Mouse (Mus musculus) CH12.LX (cell line): ENCODE measurements around the gene Yy1. TPM values are rescaled to one million over a fixed set of nuclear protein-coding genes. Genes with fewer than 3 reads are reported as not detected.

ENCODE experiments used
- DNase-seq: peaks from one replicate; pipeline ENCODE4 v3.0.0-alpha.2; 2013; ENCODE audit errors: extremely low read depth
- H3K27ac ChIP-seq: 2 replicates; pipeline ENCODE4 v1.5.1; 2012; ENCODE audit warnings: low read depth, mild to moderate bottlenecking, control low read depth, moderate library complexity; ENCODE audit not compliant: insufficient read depth
- H3K27me3 ChIP-seq: replicated peaks from 2 replicates; pipeline ENCODE3; 2012; ENCODE audit warnings: inconsistent platforms
- H3K36me3 ChIP-seq, 2 experiments: replicated peaks in 1 of 2; 2 replicates each; pipeline versions ENCODE3 to v1.6.1; 2012; ENCODE audit warnings: inconsistent platforms in 1 of 2, low read length in 1 of 2, mild to moderate bottlenecking in 1 of 2, mixed read lengths in 1 of 2, moderate library complexity in 1 of 2; ENCODE audit not compliant: control insufficient read depth in 1 of 2, insufficient read depth in 1 of 2
- H3K4me1 ChIP-seq, 2 experiments: 2 replicates each; pipeline ENCODE4 v1.6.1; 2012; ENCODE audit warnings: inconsistent platforms in 1 of 2, moderate library complexity in 1 of 2; ENCODE audit not compliant: insufficient read depth in 2 of 2, control insufficient read depth in 1 of 2
- H3K4me2 ChIP-seq: 2 replicates; pipeline ENCODE4 v1.6.1; 2012; ENCODE audit warnings: low read depth, mild to moderate bottlenecking, control low read depth; ENCODE audit not compliant: poor library complexity, insufficient read depth, severe bottlenecking
- H3K4me3 ChIP-seq, 3 experiments: fragments of 150-350 bp in 1 of 3; sonication (generic) in 1 of 3; replicated peaks in 1 of 3; 2 replicates each; pipeline versions ENCODE3 to v1.5.1; 2011 to 2012; ENCODE audit warnings: low read depth in 2 of 3, low read length in 2 of 3, mild to moderate bottlenecking in 2 of 3, moderate library complexity in 2 of 3, control low read depth in 1 of 3, improper control_type of control experiment in 1 of 3, inconsistent platforms in 1 of 3, mixed read lengths in 1 of 3; ENCODE audit not compliant: poor library complexity in 1 of 3
- H3K79me2 ChIP-seq: replicated peaks from 2 replicates; pipeline ENCODE4 v1.6.1; 2012; ENCODE audit warnings: mild to moderate bottlenecking, moderate library complexity; ENCODE audit not compliant: control insufficient read depth, poor library complexity, insufficient read depth, severe bottlenecking; ENCODE audit errors: extremely low read depth
- H3K9ac ChIP-seq: 2 replicates; pipeline ENCODE4 v1.6.1; 2012; ENCODE audit warnings: low read depth, mild to moderate bottlenecking, control low read depth, moderate library complexity; ENCODE audit not compliant: insufficient read depth
- H3K9me3 ChIP-seq: replicated peaks from 2 replicates; pipeline ENCODE3; 2012; ENCODE audit warnings: low read length, inconsistent platforms, mixed read lengths
- BHLHE40 ChIP-seq: IDR thresholded peaks from 2 replicates; pipeline ENCODE4 v1.6.1; 2011; ENCODE audit warnings: mild to moderate bottlenecking, low read depth, low read length, improper control_type of control experiment
- CHD1 ChIP-seq: IDR thresholded peaks from 2 replicates; pipeline ENCODE4 v1.6.1; 2012; ENCODE audit warnings: low read depth, low read length, improper control_type of control experiment, inconsistent platforms
- E2F4 ChIP-seq: IDR thresholded peaks from 2 replicates; pipeline ENCODE4 v1.6.1; 2011; ENCODE audit warnings: low read depth, low read length, improper control_type of control experiment; ENCODE audit not compliant: insufficient replicate concordance
- ETS1 ChIP-seq: conservative IDR thresholded peaks from 2 replicates; pipeline ENCODE4 v1.6.1; 2012; ENCODE audit warnings: low read depth, mild to moderate bottlenecking, inconsistent platforms, low read length, improper control_type of control experiment, moderate library complexity
- HCFC1 ChIP-seq: IDR thresholded peaks from 2 replicates; pipeline ENCODE4 v1.6.1; 2012; ENCODE audit warnings: low read depth, mild to moderate bottlenecking, inconsistent platforms, low read length, improper control_type of control experiment
- IRF4 ChIP-seq: IDR thresholded peaks from 2 replicates; pipeline ENCODE4 v1.6.1; 2014; ENCODE audit warnings: low read depth, mild to moderate bottlenecking, inconsistent platforms, low read length, improper control_type of control experiment
- JUN ChIP-seq: IDR thresholded peaks from 2 replicates; pipeline ENCODE4 v1.6.1; 2011; ENCODE audit warnings: low read depth, mild to moderate bottlenecking, low read length, improper control_type of control experiment, moderate library complexity; ENCODE audit not compliant: insufficient read depth
- JUND ChIP-seq: conservative IDR thresholded peaks from 2 replicates; pipeline ENCODE4 v1.6.1; 2011; ENCODE audit warnings: low read depth, low read length, improper control_type of control experiment
- MAFK ChIP-seq: IDR thresholded peaks from 2 replicates; pipeline ENCODE4 v1.6.1; 2011; ENCODE audit warnings: low read length, improper control_type of control experiment; ENCODE audit not compliant: insufficient replicate concordance
- MEF2A ChIP-seq: IDR thresholded peaks from 2 replicates; pipeline ENCODE4 v1.6.1; 2014; ENCODE audit warnings: low read depth, mild to moderate bottlenecking, inconsistent platforms, low read length, improper control_type of control experiment, borderline replicate concordance
- MXI1 ChIP-seq: IDR thresholded peaks from 2 replicates; pipeline ENCODE4 v1.6.1; 2011; ENCODE audit warnings: mild to moderate bottlenecking, low read depth, low read length, improper control_type of control experiment
- NELFE ChIP-seq: IDR thresholded peaks from 2 replicates; pipeline ENCODE4 v1.6.1; 2011; ENCODE audit warnings: low read depth, low read length, improper control_type of control experiment
- NRF1 ChIP-seq: IDR thresholded peaks from 2 replicates; pipeline ENCODE4 v1.6.1; 2014; ENCODE audit warnings: low read depth, mild to moderate bottlenecking, inconsistent platforms, low read length, improper control_type of control experiment, moderate library complexity
- POLR2AphosphoS2 ChIP-seq: IDR thresholded peaks from 2 replicates; pipeline ENCODE4 v1.6.1; 2011; ENCODE audit warnings: low read depth, low read length, improper control_type of control experiment
- RAD21 ChIP-seq: IDR thresholded peaks from 2 replicates; pipeline ENCODE4 v1.6.1; 2011; ENCODE audit warnings: low read depth, mild to moderate bottlenecking, low read length, improper control_type of control experiment, moderate library complexity
- TBP ChIP-seq: conservative IDR thresholded peaks from 2 replicates; pipeline ENCODE4 v1.6.1; 2011; ENCODE audit warnings: low read depth, low read length, improper control_type of control experiment
- UBTF ChIP-seq: IDR thresholded peaks from 2 replicates; pipeline ENCODE4 v1.6.1; 2012; ENCODE audit warnings: low read depth, mild to moderate bottlenecking, inconsistent platforms, low read length, improper control_type of control experiment, moderate library complexity
- USF1 ChIP-seq: IDR thresholded peaks from 2 replicates; pipeline ENCODE4 v1.6.1; 2014; ENCODE audit warnings: low read depth, mild to moderate bottlenecking, inconsistent platforms, low read length, improper control_type of control experiment
- ZC3H11A ChIP-seq: IDR thresholded peaks from 2 replicates; pipeline ENCODE4 v1.6.1; 2012; ENCODE audit warnings: low read depth, mild to moderate bottlenecking, inconsistent platforms, low read length, improper control_type of control experiment
- ZKSCAN1 ChIP-seq: IDR thresholded peaks from 2 replicates; pipeline ENCODE4 v1.6.1; 2012; ENCODE audit warnings: low read depth, inconsistent platforms, low read length, improper control_type of control experiment, borderline replicate concordance
- ZNF384 ChIP-seq: IDR thresholded peaks from 2 replicates; pipeline ENCODE4 v1.6.1; 2012; ENCODE audit warnings: low read depth, low read length, improper control_type of control experiment, inconsistent platforms
- dilution Hi-C: fragments of 300-500 bp; cut with MboI; formaldehyde crosslinking; loops from 2 replicates; pipeline ENCODE4 v1.14.3; 2020; ENCODE audit warnings: low sequenced_read_pairs; ENCODE audit not compliant: extremely low pct_unique_long_range_greater_than_20kb, extremely low pct_ligation_motif_present
- in situ Hi-C: fragments of 300-500 bp; cut with MboI; formaldehyde crosslinking; loops from 3 replicates; pipeline ENCODE4 v1.14.3; 2019; ENCODE audit warnings: low sequenced_read_pairs, low pct_ligation_motif_present, low pct_unique_long_range_greater_than_20kb, mixed read lengths
- polyA plus RNA-seq: library from polyadenylated mRNA; unstranded; fragments of >175 nt; gene quantifications from 2 replicates; pipeline ENCODE4 v1.2.1, GENCODE M21; 2012; ENCODE audit warnings: low read depth; ENCODE audit not compliant: insufficient read length
- total RNA-seq, 2 experiments: library from RNA; depleted of rRNA; stranded (reverse); fragments of 300-350 nt in 1 of 2; fragments of >200 nt in 1 of 2; gene quantifications; 2 replicates each; pipeline ENCODE4 v1.2.3; 2012 to 2014

Yy1 gene
- total and polyA plus RNA-seq, 3 experiments, result 30.8 to 56.8 (median 51.7) TPM

DNA sequence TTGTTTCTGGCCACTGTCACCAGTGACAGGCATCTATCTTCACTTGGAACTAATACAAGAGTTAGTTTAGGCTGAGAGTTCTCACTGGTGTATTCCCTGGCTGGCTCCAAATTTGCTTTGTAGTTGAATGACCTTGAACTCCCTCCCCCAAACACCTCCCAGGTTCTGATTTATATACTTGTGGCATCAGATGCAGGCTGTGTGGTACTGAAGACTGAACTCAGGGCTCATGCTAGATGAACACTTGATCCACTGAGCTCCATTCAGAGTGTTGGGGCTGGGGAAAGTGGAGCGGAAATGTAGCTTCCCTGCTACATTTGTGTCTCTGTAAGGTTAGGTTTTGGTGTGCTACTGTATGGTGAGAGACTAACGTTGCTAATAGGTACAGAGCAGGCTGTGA lies 11.6 kb downstream of the Yy1 start:
- Histone ChIP-seq H3K9ac (no peak overlapping the region), H3K4me1 (peaks cover 2 to 52% of the 10 kb centered on the region in 2 experiments; a peak in 3 of 4 replicates), H3K27ac (no peak overlapping the region), H3K9me3 (no peaks in the 10 kb centered on the region), H3K4me2 (no peak overlapping the region), H3K27me3 (no peaks in the 10 kb centered on the region), H3K4me3 (no peak overlapping the region), H3K36me3 (peaks cover 28 to 86% of the 10 kb centered on the region in 2 experiments), H3K79me2 (peaks cover 97% of the 10 kb centered on the region)
- no peak for TF ChIP-seq ZNF384
- TF ChIP-seq IRF4, result no peak
- dilution Hi-C loops (no loop called here), in situ Hi-C loops (no loop called here)
- DNase-seq, result no peak

GRCm38 (mm10) chr12:108808465-108808864 lies 15.7 kb downstream of the Yy1 start:
- no peak for DNase-seq
- Histone ChIP-seq H3K4me3 (no peak overlapping the region), H3K27me3 (no peaks in the 10 kb centered on the region), H3K4me1 (peaks cover 0 to 34% of the 10 kb centered on the region in 2 experiments; a peak in 2 of 4 replicates), H3K36me3 (peaks cover 26 to 92% of the 10 kb centered on the region in 2 experiments), H3K27ac (no peak overlapping the region), H3K4me2 (no peak overlapping the region), H3K79me2 (peaks cover 91% of the 10 kb centered on the region), H3K9ac (no peak overlapping the region), H3K9me3 (no peaks in the 10 kb centered on the region)
- no peak for TF ChIP-seq POLR2AphosphoS2
- TF ChIP-seq MAFK, result no peak
- in situ Hi-C loops, result no loop called here
- dilution Hi-C loops, result no loop called here

DNA sequence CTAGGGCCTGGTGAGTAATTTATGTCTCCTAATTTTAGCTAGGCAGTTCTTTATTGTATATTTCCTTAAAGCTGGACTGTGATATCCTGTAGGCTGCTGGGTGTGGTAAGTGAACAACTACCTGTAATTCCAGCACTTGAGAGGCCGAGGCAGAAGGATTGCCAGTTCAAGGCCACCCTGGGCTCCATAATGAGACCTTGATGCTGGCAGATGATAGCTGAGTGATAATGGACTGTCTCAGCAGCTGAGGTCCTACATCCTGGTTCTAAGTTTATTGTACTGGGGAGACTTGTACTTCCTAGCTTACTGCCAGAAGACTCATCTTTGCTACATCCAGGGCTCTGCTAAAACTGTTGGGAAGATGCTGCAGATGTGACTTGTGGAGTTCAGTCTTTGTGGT lies 17.0 kb downstream of the Yy1 start:
- H3K27ac ChIP-seq, result no peak overlapping the region
- H3K36me3 ChIP-seq, result peaks cover 37 to 95% of the 10 kb centered on the region in 2 experiments
- H3K4me2 ChIP-seq, result no peak overlapping the region
- H3K79me2 ChIP-seq, result peaks cover 91% of the 10 kb centered on the region
- H3K4me3 ChIP-seq, result no peak overlapping the region
- H3K9ac ChIP-seq, result no peak overlapping the region
- H3K4me1 ChIP-seq, result peaks cover 0 to 24% of the 10 kb centered on the region in 2 experiments; a peak in 2 of 4 replicates
- in situ Hi-C loops, result no loop called here
- TF ChIP-seq BHLHE40, result no peak
- TF ChIP-seq NELFE, result no peak
- no peak for TF ChIP-seq RAD21
- no peak for TF ChIP-seq ETS1
- no peak for TF ChIP-seq HCFC1
- TF ChIP-seq ZKSCAN1, result no peak
- TF ChIP-seq JUND, result no peak
- no peak for TF ChIP-seq E2F4
- no peak for TF ChIP-seq JUN
- no peak for TF ChIP-seq MXI1
- TF ChIP-seq POLR2AphosphoS2, result no peak
- no peak for TF ChIP-seq NRF1
- no peak for TF ChIP-seq CHD1
- no peak for TF ChIP-seq ZC3H11A
- TF ChIP-seq UBTF, result no peak
- no peak for TF ChIP-seq USF1
- no peak for TF ChIP-seq MEF2A
- no peak for TF ChIP-seq TBP
- TF ChIP-seq, all 38 proteins: peak for 0
- dilution Hi-C loops, result no loop called here
- no peak for DNase-seq
- H3K9me3 ChIP-seq, result no peaks in the 10 kb centered on the region
- no peaks in the 10 kb centered on the region for H3K27me3 ChIP-seq
